ENCODE assay signal across 26 mouse cellular contexts in genomic region chr3:84930683-84931082, GRCm38 (mm10).
"Had no signal": no experiment of that assay in that cellular context is flagged by ENCODE, and none has a peak within 500 bp of the region (broad histone marks: within the 10 kb centered on the region; RNA-seq: fewer than 3 reads in every experiment).

No protein-coding gene starts in this region.

- H3K36me3 ChIP-seq: embryonic facial prominence, embryonic 10.5 days; embryonic facial prominence, embryonic 12.5 days; embryonic facial prominence, embryonic 13.5 days; embryonic facial prominence, embryonic 15.5 days; forebrain, embryonic 10.5 days; forebrain, embryonic 12.5 days; forebrain, embryonic 15.5 days had no signal

- H3K9me3 ChIP-seq: embryonic facial prominence, embryonic 10.5 days; embryonic facial prominence, embryonic 12.5 days; embryonic facial prominence, embryonic 13.5 days; embryonic facial prominence, embryonic 15.5 days; forebrain, embryonic 10.5 days; forebrain, embryonic 12.5 days; forebrain, embryonic 13.5 days; forebrain, embryonic 15.5 days had no signal

- H3K27ac ChIP-seq: embryonic facial prominence, embryonic 10.5 days; embryonic facial prominence, embryonic 12.5 days; embryonic facial prominence, embryonic 13.5 days; embryonic facial prominence, embryonic 15.5 days; forebrain, embryonic 10.5 days; forebrain, embryonic 12.5 days; forebrain, embryonic 13.5 days; forebrain, embryonic 15.5 days had no signal

- H3K4me1 ChIP-seq: embryonic facial prominence, embryonic 10.5 days; embryonic facial prominence, embryonic 12.5 days; embryonic facial prominence, embryonic 13.5 days; embryonic facial prominence, embryonic 15.5 days; forebrain, embryonic 10.5 days; forebrain, embryonic 12.5 days; forebrain, embryonic 13.5 days; forebrain, embryonic 15.5 days had no signal

- ATAC-seq: forebrain, embryonic 13.5 days; forebrain, embryonic 14.5 days; forebrain, embryonic 15.5 days; forebrain, embryonic 16.5 days; forebrain, postnatal 0 days had no signal

- H3K4me2 ChIP-seq: embryonic facial prominence, embryonic 12.5 days; embryonic facial prominence, embryonic 13.5 days; embryonic facial prominence, embryonic 15.5 days; forebrain, embryonic 12.5 days; forebrain, embryonic 13.5 days; forebrain, embryonic 15.5 days had no signal

- H3K4me3 ChIP-seq: embryonic facial prominence, embryonic 10.5 days; embryonic facial prominence, embryonic 12.5 days; embryonic facial prominence, embryonic 13.5 days; embryonic facial prominence, embryonic 15.5 days; erythroblast, embryonic 14.5 days; forebrain, embryonic 10.5 days; forebrain, embryonic 12.5 days; forebrain, embryonic 13.5 days; forebrain, embryonic 15.5 days had no signal

- H3K9ac ChIP-seq: embryonic facial prominence, embryonic 12.5 days; embryonic facial prominence, embryonic 13.5 days; embryonic facial prominence, embryonic 15.5 days; forebrain, embryonic 12.5 days; forebrain, embryonic 13.5 days; forebrain, embryonic 15.5 days; forebrain, postnatal 0 days had no signal

- H3K27me3 ChIP-seq: embryonic facial prominence, embryonic 12.5 days; embryonic facial prominence, embryonic 13.5 days; embryonic facial prominence, embryonic 15.5 days; forebrain, embryonic 12.5 days; forebrain, embryonic 13.5 days; forebrain, embryonic 15.5 days had no signal

- DNase-seq: cerebellum, adult 2 months; cerebellum, adult 8-10 months; cerebellum, adult 9-10 months; cerebellum, adult 9-11 months; cerebellum, postnatal 10 days; cerebellum, postnatal 14 days; cerebellum, postnatal 25 days; cerebellum, postnatal 36 days; embryo, embryonic 11 days; forebrain, postnatal 0 days; gastrocnemius, postnatal 14 days; gastrocnemius, postnatal 25 days; gastrocnemius, postnatal 36 days; heart, adult 11 months; heart, adult 18-20 months had no signal
